Mouse (Mus musculus) gastrocnemius, adult 2 months (tissue): ENCODE data around the gene Guf1. TPM values are rescaled to one million over a fixed set of nuclear protein-coding genes. Genes with fewer than 3 reads are reported as not detected.

Source experiments
- DNase-seq: peaks from one replicate; pipeline ENCODE4 v3.0.0; 2022
- H3K27ac ChIP-seq: fragments of 200-600 bp; 2 replicates; pipeline ENCODE4 v1.8.1; 2022; ENCODE audit warnings: mild to moderate bottlenecking
- H3K4me3 ChIP-seq: fragments of 200-600 bp; 2 replicates; pipeline ENCODE4 v1.8.1; 2022; ENCODE audit warnings: mild to moderate bottlenecking, moderate library complexity
- CTCF ChIP-seq: fragments of 200-600 bp; IDR thresholded peaks from 2 replicates; pipeline ENCODE4 v1.8.1; 2022; ENCODE audit warnings: antibody characterized with exemption, mild to moderate bottlenecking, moderate library complexity
- intact Hi-C: fragments of 180-260 bp; cut with DNase I; formaldehyde crosslinking; loops from one replicate; pipeline ENCODE4 v1.15.1; 2025
- long read RNA-seq, 2 experiments: library from polyadenylated mRNA; stranded (forward); transcript quantifications; one replicate each; pipeline ENCODE4 v2.0.0; 2021
- total RNA-seq, 2 experiments: library from RNA; stranded (reverse); gene quantifications; 2 replicates each; pipeline ENCODE4 v1.2.3; 2021

Gene Guf1
- 10 to 100 TPM; 15.2 to 19.0 TPM for total RNA-seq
- long read RNA-seq, experiment 1, transcript Guf1-202 (17 exons, 3,433 nt) = major isoform, 15 of 27 reads
- long read RNA-seq, experiment 1, partial matches to known transcripts = 7 of 27 reads
- long read RNA-seq, experiment 1, other reads (novel, unspliced or antisense) = 4 of 27 reads
- long read RNA-seq, experiment 2, transcript Guf1-202 (17 exons, 3,433 nt) = major isoform, 18 of 35 reads
- long read RNA-seq, experiment 2, partial matches to known transcripts = 7 of 35 reads
- long read RNA-seq, experiment 2, other reads (novel, unspliced or antisense) = 6 of 35 reads

GRCm38 (mm10) chr5:69556628-69557403 is at the start of gene Guf1:
Guf1 (plus strand) TSS chr5:69556923.
- H3K27ac ChIP-seq = peak within 1 kb of the TSS; percentile 98
- TF ChIP-seq CTCF = no peak; the same call in 1 of the 2 replicates
- intact Hi-C loops = no loop called here
- peak; percentile 96 for DNase-seq
- peak within 1 kb of the TSS; percentile 92 for H3K4me3 ChIP-seq

GRCm38 (mm10) chr5:69507045-69507444 is 49.7 kb upstream of the Guf1 start:
- TF ChIP-seq CTCF = no peak
- no peak for DNase-seq
- intact Hi-C loops = no loop called here

GRCm38 (mm10) chr5:69511631-69512030 is 45.1 kb upstream of the Guf1 start:
- no peak overlapping the region for H3K4me3 ChIP-seq
- intact Hi-C loops = no loop called here
- H3K27ac ChIP-seq = no peak overlapping the region
- DNase-seq = no peak
- TF ChIP-seq CTCF = no peak

More at GRCm38 (mm10) chr5:69507045-69507444, 49.7 kb upstream of the Guf1 start:
- Histone ChIP-seq H3K27ac (no peak overlapping the region), H3K4me3 (no peak overlapping the region)

- intact Hi-C loops = no loop called here
These were observed 44.5 kb upstream of the Guf1 start for GRCm38 (mm10) chr5:69512203-69512602.

GRCm38 (mm10) chr5:69520661-69521278 is 36.0 kb upstream of the Guf1 start:
- Histone ChIP-seq H3K27ac (no peak overlapping the region), H3K4me3 (no peak overlapping the region)
- TF ChIP-seq CTCF = peak; percentile 72
- intact Hi-C loops = loop anchor here (5.0 kb wide), 1 partner anchor 47 kb away; no protein-coding TSS in a partner anchor
- DNase-seq = peak; percentile 23

More at GRCm38 (mm10) chr5:69512203-69512602, 44.5 kb upstream of the Guf1 start:
- no peak overlapping the region for H3K27ac ChIP-seq
- no peak for TF ChIP-seq CTCF
- DNase-seq = no peak
- H3K4me3 ChIP-seq = no peak overlapping the region

- Histone ChIP-seq H3K27ac (no peak overlapping the region), H3K4me3 (peak overlapping the region; percentile 37)
- TF ChIP-seq CTCF = no peak
- DNase-seq = no peak
- intact Hi-C loops = loop anchor here (5.0 kb wide), 1 partner anchor 45 kb away; no protein-coding TSS in a partner anchor
These were observed 34.7 kb upstream of the Guf1 start for GRCm38 (mm10) chr5:69522064-69522463.

GRCm38 (mm10) chr5:69523944-69524343 is 32.8 kb upstream of the Guf1 start:
- Histone ChIP-seq H3K4me3 (no peak overlapping the region), H3K27ac (no peak overlapping the region)
- no peak for DNase-seq
- no peak for TF ChIP-seq CTCF
- intact Hi-C loops = loop anchor here (5.0 kb wide), 1 partner anchor 43 kb away; no protein-coding TSS in a partner anchor

- peak overlapping the region; percentile 95 for H3K27ac ChIP-seq
These were observed 15.0 kb upstream of the Guf1 start for GRCm38 (mm10) chr5:69541680-69542079.

GRCm38 (mm10) chr5:69542489-69542888 is 14.2 kb upstream of the Guf1 start, which contains the start of gene Yipf7:
Yipf7 (minus strand) TSS chr5:69542648.
- TF ChIP-seq CTCF = no peak
- Histone ChIP-seq H3K27ac (peak within 1 kb of the TSS; percentile 95), H3K4me3 (peak within 1 kb of the TSS; percentile 72)
- DNase-seq = peak; percentile 68
- intact Hi-C loops = no loop called here

More at GRCm38 (mm10) chr5:69541680-69542079, 15.0 kb upstream of the Guf1 start:
- H3K4me3 ChIP-seq = peak overlapping the region; percentile 72
- no peak for DNase-seq
- TF ChIP-seq CTCF = no peak
- intact Hi-C loops = no loop called here

- no peak for DNase-seq
- no peak for TF ChIP-seq CTCF
- intact Hi-C loops = no loop called here
- Histone ChIP-seq H3K4me3 (peak overlapping the region; percentile 92), H3K27ac (peak overlapping the region; percentile 98)
These were observed 747 bp downstream of the Guf1 start for GRCm38 (mm10) chr5:69557404-69557935.

GRCm38 (mm10) chr5:69591640-69592461 is 35.1 kb downstream of the Guf1 start, which contains the start of gene Gnpda2:
Gnpda2 (minus strand) TSS chr5:69592340.
- DNase-seq = peak; percentile 85
- TF ChIP-seq CTCF = peak; percentile 46
- intact Hi-C loops = no loop called here
- peak within 1 kb of the TSS; percentile 87 for H3K27ac ChIP-seq
- peak within 1 kb of the TSS; percentile 79 for H3K4me3 ChIP-seq
